Mouse (Mus musculus) lung, postnatal 10 days (tissue): ENCODE data around the gene Ccdc32.

Experiments used
- DNase-seq: peaks from one replicate; pipeline ENCODE4 v3.0.0; 2021

Ccdc32 gene

DNA sequence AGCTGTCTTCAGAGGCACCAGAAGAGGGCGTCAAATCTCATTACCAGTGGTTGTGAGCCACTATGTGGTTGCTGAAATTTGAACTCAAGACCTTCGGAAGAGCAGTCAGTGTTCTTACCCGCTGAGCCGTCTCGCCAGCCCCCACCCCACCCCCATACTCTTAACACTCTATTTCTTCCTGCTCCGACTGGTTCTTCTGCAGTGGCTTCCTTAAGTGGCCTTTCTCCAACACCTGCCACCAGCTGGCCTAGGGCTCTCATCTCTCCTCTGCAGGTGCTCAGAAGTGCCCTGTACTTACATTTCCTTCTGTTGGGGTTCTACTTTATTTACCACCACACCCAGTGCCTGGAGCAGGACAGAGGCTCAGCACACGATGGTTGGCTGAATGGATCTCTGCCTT is 14.2 kb downstream of the Ccdc32 start:
- DNase-seq, result no peak

DNA sequence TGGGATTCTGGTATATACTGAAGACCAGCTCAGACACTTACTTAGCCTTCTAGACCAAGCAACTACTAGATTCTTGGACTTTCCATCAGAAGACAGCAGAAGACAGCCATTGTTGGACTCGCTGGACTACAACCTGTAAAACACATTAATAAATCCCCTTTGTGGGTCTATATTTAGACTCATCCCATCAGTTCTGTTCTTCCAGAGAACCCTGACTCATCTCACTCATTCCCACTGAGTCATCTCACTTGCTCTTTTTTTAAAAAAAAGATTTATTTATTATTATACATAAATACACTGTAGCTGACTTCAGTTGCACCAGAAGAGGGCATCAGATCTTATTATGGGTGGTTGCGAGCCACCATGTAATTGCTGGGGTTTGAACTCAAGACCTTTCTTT is 19.8 kb downstream of the Ccdc32 start:
- DNase-seq, result no peak

DNA sequence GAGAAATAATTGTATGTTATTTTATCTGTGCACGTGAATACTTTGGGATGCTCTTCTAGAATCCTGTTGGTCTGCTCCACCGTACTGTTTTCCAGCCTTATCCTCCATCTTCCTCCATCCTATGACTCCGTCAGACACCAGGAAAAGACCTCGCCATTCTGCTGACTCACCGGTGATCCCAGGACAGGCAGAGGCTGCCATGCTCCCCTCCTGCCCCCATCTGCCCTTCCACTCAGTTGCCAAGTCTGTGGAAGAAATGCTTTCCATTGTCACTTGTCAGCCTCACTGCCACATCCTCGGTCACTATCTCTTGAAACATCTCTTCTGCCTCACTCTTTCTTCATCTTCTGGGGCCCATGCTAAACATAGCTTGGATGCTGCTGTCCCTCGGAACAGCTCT is 22.3 kb downstream of the Ccdc32 start:
- no peak for DNase-seq

DNA sequence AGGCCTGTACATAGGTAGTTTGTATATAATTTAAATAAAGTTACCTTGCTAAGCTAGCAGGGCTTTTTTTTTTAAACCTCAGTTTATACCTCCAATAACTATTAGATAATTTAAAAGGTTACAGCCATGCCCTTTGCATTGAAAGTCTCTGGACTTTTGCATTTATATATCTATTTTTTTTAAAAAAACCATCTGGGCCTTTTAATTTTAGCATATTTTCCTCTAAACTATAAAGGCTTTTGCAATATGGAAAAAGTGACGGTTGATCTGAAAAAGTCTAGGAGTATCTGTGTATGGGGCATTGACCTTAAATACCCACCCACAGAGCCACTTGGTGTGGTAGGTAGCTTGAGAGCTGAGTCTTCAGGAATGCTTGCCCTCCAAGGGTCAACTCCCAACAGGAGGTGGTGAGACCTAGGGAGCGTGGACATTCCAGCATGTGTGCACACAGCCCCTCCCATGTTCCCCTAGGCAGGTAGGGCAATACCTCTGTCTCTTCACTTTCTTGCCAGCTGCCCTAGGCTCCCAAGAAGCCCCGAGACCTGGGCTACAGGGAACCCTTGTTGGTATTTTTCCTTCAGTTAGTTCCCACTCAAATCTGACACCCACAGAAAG is 30.1 kb downstream of the Ccdc32 start:
- DNase-seq, result no peak

DNA sequence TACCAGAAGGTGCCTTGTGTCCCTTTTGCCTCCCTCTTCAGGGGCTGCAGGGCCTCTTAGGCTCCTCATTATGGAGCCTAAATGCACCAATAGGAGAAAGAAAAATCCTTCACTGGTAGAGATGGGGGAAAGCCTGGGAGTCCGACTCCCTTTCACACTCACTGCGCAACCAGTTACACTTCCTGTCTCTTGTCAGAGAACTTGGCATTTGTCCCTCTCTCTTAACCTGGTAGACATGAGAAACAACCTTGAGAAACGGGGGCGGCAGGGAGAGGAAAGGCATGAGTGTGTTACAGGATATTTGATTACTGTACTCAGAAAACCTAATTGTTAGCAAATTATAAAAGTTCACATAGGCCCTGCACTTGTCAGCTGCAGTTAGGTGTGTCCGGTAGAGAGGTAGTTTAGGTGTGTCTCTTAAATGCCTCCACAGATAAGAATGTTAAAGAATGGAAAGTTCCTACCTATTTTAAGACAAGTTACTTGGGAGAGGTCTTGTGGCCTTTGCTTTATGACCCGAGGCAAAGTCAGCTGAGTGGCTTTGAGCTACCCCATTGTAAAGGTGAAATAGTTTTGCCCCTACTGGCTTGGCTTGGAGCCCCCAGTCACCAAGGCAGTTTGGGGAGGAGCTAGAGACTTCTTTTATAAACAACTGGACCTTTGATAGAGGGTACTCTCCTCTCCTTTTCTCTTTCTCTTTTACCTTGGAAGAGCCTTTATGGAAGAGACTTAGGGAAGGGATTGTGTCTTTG is 30.9 kb downstream of the Ccdc32 start:
- no peak for DNase-seq

DNA sequence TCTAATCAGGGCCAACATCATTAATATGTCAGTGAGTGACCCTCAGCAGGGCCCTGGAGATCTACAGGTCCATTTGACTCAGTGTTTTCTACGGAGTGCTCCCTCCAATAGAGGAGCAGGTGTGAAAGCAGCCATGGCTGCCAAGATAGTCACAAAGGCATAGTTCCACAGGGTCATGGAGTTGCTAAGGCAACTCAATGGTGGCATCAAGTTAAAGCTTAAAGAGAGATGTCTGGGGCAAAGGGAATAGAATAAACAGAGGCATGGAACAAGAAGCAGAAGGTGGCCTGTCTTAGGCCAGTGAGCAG is 32.4 kb downstream of the Ccdc32 start:
- no peak for DNase-seq

DNA sequence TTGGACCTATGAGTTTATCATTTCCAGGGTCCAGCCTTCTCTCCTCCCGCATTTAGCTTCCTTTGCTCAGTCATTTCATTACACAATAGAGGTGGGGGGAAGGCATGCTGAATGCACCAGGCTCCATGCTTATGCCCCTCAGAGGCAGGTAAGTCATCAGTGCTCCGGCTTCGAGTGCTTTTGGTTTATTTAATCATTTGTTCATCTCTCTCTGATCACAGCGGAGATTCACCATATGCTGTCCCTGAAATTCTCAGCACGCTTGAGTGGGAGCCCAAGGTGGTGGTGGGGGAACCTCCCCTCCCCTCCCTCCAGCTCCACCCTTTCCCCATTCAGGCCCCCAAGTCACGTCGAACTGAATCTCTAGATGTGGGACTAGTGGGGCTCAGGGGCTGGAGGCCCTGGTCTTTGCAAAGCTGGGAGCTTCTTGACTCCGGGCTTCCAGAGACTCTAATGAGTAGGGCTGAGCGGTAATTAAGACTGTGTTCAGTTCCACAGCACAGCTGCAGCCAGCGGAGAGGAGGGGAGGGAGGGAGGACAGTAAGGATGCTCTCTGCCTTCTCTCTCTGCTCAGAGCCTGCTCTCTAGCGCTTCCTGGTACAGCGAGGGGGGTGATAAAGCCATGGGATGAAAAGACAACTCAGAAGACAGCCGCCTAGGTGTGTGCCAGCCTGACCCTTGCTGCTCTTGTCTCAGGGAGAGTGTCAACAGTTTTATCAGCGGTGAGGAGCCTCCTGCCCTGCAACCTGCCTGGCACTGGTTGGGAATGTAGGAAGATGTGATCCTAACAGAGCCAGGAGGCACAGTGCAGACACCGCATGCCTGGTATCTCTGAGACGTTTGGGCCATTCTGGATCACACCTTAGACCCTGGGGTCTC is 33.0 kb downstream of the Ccdc32 start:
- DNase-seq, result no peak

DNA sequence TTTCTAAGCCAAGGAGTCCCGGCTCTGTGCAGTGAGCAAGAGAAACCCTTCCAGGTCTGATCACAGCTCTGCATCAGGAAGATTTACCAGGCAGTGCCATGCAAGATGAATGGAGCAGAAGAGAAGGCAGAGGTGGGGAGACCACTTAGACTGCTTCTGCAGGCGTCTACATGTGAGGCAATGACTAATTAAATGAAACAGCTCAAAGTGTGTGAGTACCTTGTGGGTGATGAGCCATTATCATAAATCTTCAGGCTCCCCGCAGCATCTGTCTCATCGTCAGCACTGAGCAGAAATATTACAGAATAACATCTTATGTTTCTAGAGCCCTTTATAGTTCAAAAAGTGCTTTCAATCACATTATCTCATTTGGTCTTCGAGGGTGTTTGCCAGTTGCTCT is 33.7 kb downstream of the Ccdc32 start:
- DNase-seq, result no peak

DNA sequence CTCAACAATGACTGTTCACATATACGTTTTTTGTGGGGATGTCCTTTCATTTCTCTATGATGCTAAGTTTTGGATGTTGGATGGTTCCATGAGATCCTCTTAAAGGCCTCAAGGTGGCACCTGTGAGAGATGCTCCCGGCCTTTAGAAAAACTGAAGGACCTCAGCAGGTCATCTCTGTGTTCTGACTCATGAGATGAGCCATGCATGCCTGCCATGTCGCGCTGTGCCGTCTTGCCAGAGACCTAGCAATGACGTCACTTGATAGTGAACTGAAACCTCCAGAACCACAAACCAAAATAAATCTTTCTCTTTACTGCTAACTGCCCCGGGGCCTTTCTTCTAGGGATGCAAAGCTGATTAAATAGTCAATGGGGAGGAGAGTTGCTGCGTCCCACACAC is 45.4 kb downstream of the Ccdc32 start:
- no peak for DNase-seq

DNA sequence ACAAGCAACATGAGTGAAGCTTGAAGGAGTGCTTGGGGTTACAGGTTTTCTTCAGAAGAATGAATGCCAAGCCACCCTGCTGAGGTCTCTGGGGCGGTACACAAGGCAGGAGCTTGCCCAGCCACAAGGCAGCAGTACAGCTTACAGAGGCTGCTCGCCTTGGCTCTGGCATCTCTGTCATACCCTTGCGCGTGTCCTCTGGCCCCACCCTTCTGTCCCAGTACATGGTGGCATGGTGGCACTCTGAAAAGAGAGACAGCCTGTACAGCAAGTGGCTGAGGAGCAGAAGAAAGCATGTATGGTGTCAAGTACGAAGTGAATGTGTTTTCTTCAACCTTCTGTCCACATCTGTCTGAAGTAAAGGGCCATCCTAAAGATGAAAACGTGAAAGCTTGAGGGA is 48.4 kb downstream of the Ccdc32 start:
- DNase-seq, result no peak

DNA sequence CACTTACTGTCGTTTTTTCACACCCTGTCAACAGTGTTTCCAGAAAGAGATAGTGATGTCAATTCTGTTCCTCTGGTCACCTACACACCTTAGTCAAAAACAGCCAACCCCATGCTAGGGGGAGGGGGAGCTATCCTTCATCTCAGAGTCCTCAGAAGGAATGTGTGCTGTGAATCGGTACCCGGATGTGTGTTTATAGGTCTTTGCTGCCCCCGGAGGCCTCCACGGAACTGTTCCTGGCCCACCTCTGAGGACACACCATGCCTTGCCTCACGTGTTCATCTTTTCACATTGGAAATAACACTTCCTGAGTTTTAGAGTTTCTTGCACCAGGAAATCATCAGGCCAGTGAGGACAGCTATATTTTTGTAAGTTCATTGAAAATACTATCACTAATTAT is 51.1 kb downstream of the Ccdc32 start:
- peak; percentile 15 for DNase-seq

DNA sequence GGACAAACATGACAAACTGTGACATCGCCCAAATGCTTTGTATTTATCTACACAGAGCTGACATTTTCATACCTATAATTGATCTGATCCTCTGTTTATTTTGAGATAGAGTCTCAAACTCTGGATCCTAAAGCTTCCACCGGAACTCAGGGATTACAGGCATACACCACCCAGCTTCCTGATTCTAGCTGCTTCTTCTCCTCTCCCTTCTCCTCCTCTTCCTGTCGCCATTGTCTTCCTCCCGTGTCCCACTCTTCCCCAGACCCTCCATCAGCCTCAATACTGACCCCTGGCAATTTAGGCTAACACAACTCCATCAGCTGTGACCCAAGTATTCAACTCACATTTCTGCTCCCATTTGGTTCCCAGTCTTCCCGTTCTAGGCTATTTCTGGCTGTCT is 52.3 kb downstream of the Ccdc32 start:
- DNase-seq, result no peak

DNA sequence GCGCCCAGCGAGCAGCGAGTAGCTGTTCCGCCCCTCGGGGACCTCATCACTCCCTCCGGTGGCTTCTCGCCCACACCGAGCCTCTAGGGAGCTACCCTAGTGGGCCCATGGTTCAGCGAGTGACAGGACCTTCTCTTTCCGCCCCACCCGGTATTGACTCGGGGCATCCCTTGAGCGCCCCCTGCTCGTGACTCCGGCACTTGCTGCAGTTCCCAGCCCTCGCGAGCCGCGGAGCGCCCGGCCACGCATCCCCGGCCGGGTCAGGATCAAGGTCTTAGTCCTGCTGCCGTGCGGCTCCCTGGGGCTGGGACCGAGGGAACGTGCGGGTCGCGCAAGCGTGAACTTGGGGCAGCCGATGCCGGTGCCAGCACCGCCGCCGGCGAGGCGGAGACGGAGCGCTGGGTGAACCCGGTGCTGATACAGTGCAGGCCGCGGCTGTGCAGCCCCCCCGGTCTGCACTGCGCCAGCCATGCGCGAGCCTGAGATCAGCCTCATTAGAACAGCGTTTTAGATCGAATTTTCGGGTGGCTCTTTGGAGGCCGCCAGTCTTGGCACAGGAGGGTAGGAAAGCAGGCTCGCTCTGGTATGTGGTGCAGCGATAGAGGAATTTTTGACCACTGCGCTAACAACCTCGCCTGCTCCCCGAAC is 52.8 kb downstream of the Ccdc32 start:
- peak; percentile 94 for DNase-seq

DNA sequence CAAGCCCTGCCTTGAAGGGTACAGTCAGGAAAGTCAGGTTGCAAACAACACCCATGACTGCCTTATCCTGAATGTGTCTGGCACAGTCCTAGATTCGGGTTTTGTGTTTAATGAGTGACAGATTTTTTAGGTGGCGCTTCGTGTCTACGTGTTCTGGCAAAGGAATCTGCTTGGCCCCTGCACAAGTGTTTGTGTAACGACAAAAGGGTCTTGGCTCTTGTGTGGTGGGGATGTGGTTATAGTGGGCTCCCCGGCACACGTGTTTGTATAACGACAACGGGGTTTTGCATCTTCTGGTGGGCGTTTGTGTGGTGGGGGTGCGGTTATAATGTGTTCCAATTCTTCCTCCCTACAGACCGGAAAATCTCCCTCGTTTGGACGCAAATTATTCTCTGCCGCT is 53.3 kb downstream of the Ccdc32 start:
- DNase-seq, result no peak

DNA sequence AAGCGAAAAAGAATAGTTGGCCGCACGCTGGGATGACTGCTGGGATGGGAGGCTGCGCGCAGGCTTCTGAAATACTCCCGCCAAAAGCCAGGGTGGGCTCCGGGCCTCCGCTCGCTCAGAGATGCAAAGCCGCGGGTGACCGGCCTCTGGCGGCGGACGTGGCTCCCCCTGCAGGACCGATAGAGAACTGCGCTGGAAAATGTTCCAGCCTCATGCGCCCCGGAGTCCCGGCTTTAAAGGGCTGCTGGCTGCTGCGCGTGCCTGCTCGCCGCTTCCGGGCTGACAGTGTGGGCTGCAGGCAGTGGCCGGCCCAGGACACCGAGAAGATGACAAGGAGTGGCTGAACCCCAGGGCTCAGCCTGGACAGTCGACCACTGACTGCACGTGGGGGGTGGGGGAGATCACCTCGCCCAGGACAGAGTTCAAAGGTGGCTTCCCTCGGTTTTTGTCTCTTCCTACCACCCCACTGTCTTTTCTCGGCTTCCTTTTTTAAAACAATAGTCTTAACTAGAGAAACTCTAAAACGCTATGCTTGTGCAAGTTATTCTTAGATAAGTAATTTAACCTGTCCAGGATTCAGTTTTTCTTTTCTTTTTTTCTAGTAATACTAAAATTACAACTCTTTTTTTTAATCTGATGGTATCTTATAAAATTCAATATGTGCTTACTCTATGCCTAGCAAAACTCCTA is 56.4 kb downstream of the Ccdc32 start:
- peak; percentile 92 for DNase-seq

DNA sequence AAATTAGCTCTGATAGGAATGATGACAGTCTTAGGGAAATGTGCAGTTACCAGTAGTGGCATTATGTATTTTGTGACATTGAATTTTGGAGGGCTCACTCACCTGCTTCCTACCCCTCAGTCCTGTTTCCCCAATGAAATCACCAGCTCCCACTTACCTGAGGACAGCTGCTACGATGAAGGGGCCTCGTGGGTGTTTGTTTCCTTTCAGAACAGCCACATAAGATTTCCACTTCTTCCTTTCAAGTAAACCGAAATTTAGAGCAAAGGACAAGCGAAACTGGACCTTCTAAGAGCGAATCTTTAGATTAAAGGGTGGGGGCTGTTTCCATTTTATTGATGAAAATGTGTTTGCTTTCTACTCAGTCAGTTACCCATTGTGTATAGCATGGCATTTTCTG is 57.1 kb downstream of the Ccdc32 start:
- no peak for DNase-seq

DNA sequence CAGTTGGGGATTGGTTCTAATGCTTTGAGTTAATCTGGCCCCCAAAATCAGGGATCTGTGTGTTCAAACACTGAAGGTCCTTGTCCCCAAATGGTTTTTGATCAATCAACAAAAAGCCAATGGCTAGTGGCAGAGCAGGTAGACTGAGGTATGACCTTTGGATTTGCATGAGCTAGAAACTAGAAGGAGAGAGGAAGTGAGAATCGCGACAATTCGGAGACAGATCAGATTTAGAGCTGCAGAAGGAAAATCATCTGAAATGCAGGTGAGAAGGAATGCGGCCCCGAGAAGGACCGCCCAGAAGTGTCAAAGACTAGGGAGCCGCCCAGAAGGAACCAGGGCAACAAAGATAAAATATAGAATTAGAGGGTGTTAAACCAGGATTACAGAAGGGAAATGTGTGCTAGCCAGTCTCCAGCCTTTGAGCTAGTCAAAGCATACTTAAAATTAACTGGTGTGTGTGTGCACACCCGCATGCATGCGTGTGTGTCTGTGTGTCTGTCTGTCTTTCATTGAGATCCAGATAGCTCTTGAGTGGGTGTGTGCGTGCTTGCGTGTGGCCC is 59.5 kb downstream of the Ccdc32 start:
- no peak for DNase-seq
